Mouse (Mus musculus) Patski (cell line): ENCODE measurements around the gene Dppa4. TPM values are rescaled to one million over a fixed set of nuclear protein-coding genes. Genes with fewer than 3 reads are reported as not detected.
"Not testable (repeated sequence)": the region's sequence is repeated elsewhere in the genome, so short reads cannot be mapped to it uniquely, and the experiment has no call there.

ENCODE experiments used
- ATAC-seq: fragments of 100-300 bp; one replicate; pipeline ENCODE4 v1.8.0; 2021
- CTCF ChIA-PET: fragments of 350-600 bp; sonication (Branson Sonifier 250); formaldehyde crosslinking; loops from one replicate; lab custom pipeline; 2022; ENCODE audit warnings: inconsistent platforms; lab: Charles Lee
- POLR2A ChIA-PET: fragments of 350-600 bp; sonication (Branson Sonifier 250); formaldehyde crosslinking; loops from one replicate; lab custom pipeline; 2022; ENCODE audit warnings: antibody characterized with exemption, inconsistent platforms; lab: Charles Lee
- DNase-seq: peaks from one replicate; pipeline ENCODE4 v3.0.0-alpha.2; 2011; ENCODE audit warnings: low read depth, low spot score
- H3K27me3 ChIP-seq: fragments of 371-371 bp; one replicate; pipeline ENCODE4 v1.5.1; 2021
- CTCF ChIP-seq: fragments of 100-300 bp; IDR thresholded peaks from one replicate; pipeline ENCODE4 v1.5.1; 2021
- in situ Hi-C: fragments of 300-500 bp; cut with MboI; formaldehyde crosslinking; loops from 3 replicates; pipeline ENCODE4 v1.11.1; 2018; ENCODE audit warnings: low pct_unique_long_range_greater_than_20kb, mixed read lengths
- polyA plus RNA-seq: library from polyadenylated mRNA; unstranded; gene quantifications from one replicate; pipeline ENCODE4 v1.2.3, GENCODE M21; 2021

The Dppa4 gene
- polyA plus RNA-seq, 1 experiment from 2014 or later: not detected

- H3K27me3 ChIP-seq: no peaks in the 10 kb centered on the region
- no peak for TF ChIP-seq CTCF
- in situ Hi-C loops: no loop called here
- POLR2A ChIA-PET: interaction anchor here (0.6 kb wide), 1 partner anchor 1423 kb away, joined by 5 read pairs; no protein-coding TSS in a partner anchor
- CTCF ChIA-PET: no interaction called here
- ATAC-seq (no peak), DNase-seq (no peak)
Measured at GRCm38 (mm10) chr16:48285517-48285916, 2.0 kb downstream of the Dppa4 start.

- POLR2A ChIA-PET: no interaction called here
- ATAC-seq: no peak
Measured at GRCm38 (mm10) chr16:48297384-48298136, 14.0 kb downstream of the Dppa4 start.

GRCm38 (mm10) chr16:48299884-48300283 is 16.4 kb downstream of the Dppa4 start:
- no peak for TF ChIP-seq CTCF
- H3K27me3 ChIP-seq: no peaks in the 10 kb centered on the region
- ChIA-PET CTCF (no interaction called here), POLR2A (no interaction called here)
- no peak for DNase-seq
- no peak for ATAC-seq
- in situ Hi-C loops: no loop called here

More at GRCm38 (mm10) chr16:48297384-48298136, 14.0 kb downstream of the Dppa4 start:
- no peaks in the 10 kb centered on the region for H3K27me3 ChIP-seq
- DNase-seq: no peak
- in situ Hi-C loops: no loop called here
- TF ChIP-seq CTCF: no peak
- CTCF ChIA-PET: no interaction called here

- no peak for DNase-seq
- no peak for ATAC-seq
- TF ChIP-seq CTCF: no peak
- ChIA-PET CTCF (interaction anchor here (1.2 kb wide), 1 partner anchor 12 kb away, joined by 3 read pairs; no protein-coding TSS in a partner anchor), POLR2A (interaction anchor here (0.7 kb wide), 1 partner anchor 1716 kb away, joined by 4 read pairs; no protein-coding TSS in a partner anchor)
- H3K27me3 ChIP-seq: no peaks in the 10 kb centered on the region
- in situ Hi-C loops: no loop called here
Measured at GRCm38 (mm10) chr16:48303509-48303908, 20.0 kb downstream of the Dppa4 start, which contains the start of gene Dppa2. TSS of gene Dppa2 (plus strand) at chr16:48303908.

GRCm38 (mm10) chr16:48303983-48304382 is 20.4 kb downstream of the Dppa4 start:
- POLR2A ChIA-PET: interaction anchor here (0.6 to 0.7 kb wide), 2 partner anchors 1645 to 1717 kb away, joined by 4 read pairs; no protein-coding TSS in a partner anchor
- CTCF ChIA-PET: interaction anchor here (1.2 kb wide), 1 partner anchor 12 kb away, joined by 3 read pairs; no protein-coding TSS in a partner anchor
- no peak for TF ChIP-seq CTCF
- no peak for ATAC-seq
- no peak for DNase-seq
- H3K27me3 ChIP-seq: no peaks in the 10 kb centered on the region
- in situ Hi-C loops: no loop called here

GRCm38 (mm10) chr16:48308916-48309315 is 25.4 kb downstream of the Dppa4 start:
- POLR2A ChIA-PET, H3K27me3 ChIP-seq, in situ Hi-C loops, ATAC-seq, DNase-seq, CTCF ChIA-PET: not testable (repeated sequence)

- TF ChIP-seq CTCF: no peak
- POLR2A ChIA-PET: interaction anchor here (0.7 kb wide), 1 partner anchor 1272 kb away, joined by 3 read pairs; no protein-coding TSS in a partner anchor
- DNase-seq (no peak), ATAC-seq (no peak)
- no peaks in the 10 kb centered on the region for H3K27me3 ChIP-seq
- CTCF ChIA-PET: no interaction called here
- in situ Hi-C loops: no loop called here
Measured at GRCm38 (mm10) chr16:48309912-48310630, 26.5 kb downstream of the Dppa4 start.

- in situ Hi-C loops: no loop called here
- H3K27me3 ChIP-seq: no peaks in the 10 kb centered on the region
- TF ChIP-seq CTCF: no peak
- POLR2A ChIA-PET: no interaction called here
- no peak for DNase-seq
- CTCF ChIA-PET: no interaction called here
- ATAC-seq: no peak
Measured at GRCm38 (mm10) chr16:48315294-48315693, 31.8 kb downstream of the Dppa4 start.

GRCm38 (mm10) chr16:48320781-48321180 is 37.2 kb downstream of the Dppa4 start:
- no peaks in the 10 kb centered on the region for H3K27me3 ChIP-seq
- ATAC-seq (no peak), DNase-seq (no peak)
- ChIA-PET CTCF (no interaction called here), POLR2A (no interaction called here)
- in situ Hi-C loops: no loop called here
- no peak for TF ChIP-seq CTCF

- ATAC-seq (no peak), DNase-seq (no peak)
- CTCF ChIA-PET: no interaction called here
- POLR2A ChIA-PET: no interaction called here
- in situ Hi-C loops: no loop called here
- H3K27me3 ChIP-seq: no peaks in the 10 kb centered on the region
- TF ChIP-seq CTCF: no peak
Measured at GRCm38 (mm10) chr16:48323133-48323532, 39.6 kb downstream of the Dppa4 start.
